Mouse (Mus musculus): ENCODE measurements around the gene Stoml2.
"Not testable (repeated sequence)": the region's sequence is repeated elsewhere in the genome, so short reads cannot be mapped to it uniquely, and the experiment has no call there.

- not testable (repeated sequence) for TF ChIP-seq CTCF, EP300 (IDR thresholded peaks at IDR 0.05)
Measured at GRCm38 (mm10) chr4:42980467-42980866, 51.0 kb downstream of the Stoml2 start.

Data from lung, postnatal 0 days (tissue).